ENCODE assay signal across 12 mouse cellular contexts in the genomic region with DNA sequence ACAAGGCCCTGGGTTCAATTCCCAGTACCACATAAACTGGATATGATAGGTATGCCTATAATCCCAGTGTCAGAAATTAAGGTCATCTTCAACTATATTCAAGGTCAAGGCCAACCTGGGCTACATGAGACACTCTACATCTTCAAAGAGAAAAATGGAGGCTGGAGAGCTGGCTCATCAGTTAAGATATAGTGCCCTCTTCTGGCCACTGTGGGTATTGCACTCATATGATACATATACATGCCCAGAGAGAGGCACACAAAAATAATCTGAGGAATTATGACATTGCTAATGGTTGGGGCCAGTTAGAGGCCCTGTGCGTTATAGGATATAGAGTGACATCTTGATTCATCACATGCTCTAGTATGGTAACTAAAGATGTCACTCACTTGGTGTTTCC.
A peak's percentile ranks its signal among the peaks of the same experiment; 100 is the strongest.
DNase-seq lines count a peak whose midpoint lies in the region; ATAC-seq and TF ChIP-seq lines count a peak whose summit lies in the region.
"Had no signal": no experiment of that assay in that cellular context is flagged by ENCODE, and none has a peak within 500 bp of the region (broad histone marks: within the 10 kb centered on the region; RNA-seq: fewer than 3 reads in every experiment).

No protein-coding gene starts in this region.

- TF ChIP-seq CTCF in layer of hippocampus, adult 2 months (conservative IDR thresholded peaks at IDR 0.05): peak; percentile 75
- peak; percentile 67 for TF ChIP-seq CTCF in liver, embryonic 14.5 days (IDR thresholded peaks at IDR 0.05; ENCODE audit: low read depth)

- no peak overlapping the region for H3K9ac ChIP-seq in ES-E14 (ENCODE audit: insufficient read depth, low read depth, low read length, poor library complexity, severe bottlenecking)
- H3K9ac ChIP-seq in liver, embryonic 14.5 days (replicated peaks): no peak overlapping the region
- H3K9ac ChIP-seq: kidney, embryonic 15.5 days; liver, embryonic 13.5 days had no signal

- no peak overlapping the region for H3K4me2 ChIP-seq in liver, embryonic 14.5 days (ENCODE audit: low read depth)
- H3K4me2 ChIP-seq: kidney, embryonic 15.5 days; liver, embryonic 13.5 days had no signal

- H3K27ac ChIP-seq in layer of hippocampus, adult 2 months: no peak overlapping the region
- H3K27ac ChIP-seq in ES-E14 (ENCODE audit: insufficient read depth, low read depth, low read length, poor library complexity, severe bottlenecking): no peak overlapping the region
- H3K27ac ChIP-seq in liver, embryonic 14.5 days: no peak overlapping the region
- H3K27ac ChIP-seq: hindbrain, embryonic 10.5 days; kidney, embryonic 15.5 days; liver, embryonic 13.5 days had no signal

- no peaks in the 10 kb centered on the region; the same call in 1 of the 2 replicates for H3K27me3 ChIP-seq in liver, embryonic 14.5 days (ENCODE audit: control insufficient read depth, insufficient read depth, low read length)

- no peak for TF ChIP-seq EP300 in liver, embryonic 14.5 days (IDR thresholded peaks at IDR 0.05; ENCODE audit: low read depth)

- H3K4me3 ChIP-seq in layer of hippocampus, adult 2 months: no peak overlapping the region
- no peak overlapping the region for H3K4me3 ChIP-seq in ES-E14 (ENCODE audit: insufficient read depth in 1 of 2, low read depth in 1 of 2, low read length in 2 of 2, poor library complexity in 1 of 2, severe bottlenecking in 1 of 2)
- no peak overlapping the region for H3K4me3 ChIP-seq in liver, embryonic 14.5 days (ENCODE audit: insufficient read depth in 1 of 2, low read depth in 2 of 2, low read length in 2 of 2)
- H3K4me3 ChIP-seq: embryonic facial prominence, embryonic 10.5 days; hindbrain, embryonic 10.5 days; kidney, embryonic 15.5 days; liver, embryonic 13.5 days had no signal

- no peak for ATAC-seq in liver, embryonic 14.5 days (ENCODE audit: insufficient read depth)

- 83% methylated on average over 1 of the region's 1 CpGs for WGBS in liver, embryonic 14.5 days (ENCODE audit: insufficient replicate concordance)

- H3K9me3 ChIP-seq in ES-E14 (ENCODE audit: control insufficient read depth, insufficient read depth, low read depth, low read length): no peaks in the 10 kb centered on the region
- H3K9me3 ChIP-seq in liver, embryonic 14.5 days (ENCODE audit: control insufficient read depth, low read length): peaks cover 5% of the 10 kb centered on the region
- H3K9me3 ChIP-seq: kidney, embryonic 15.5 days had no signal

- no peaks in the 10 kb centered on the region for H3K36me3 ChIP-seq in ES-E14 (ENCODE audit: control insufficient read depth, insufficient read depth, low read length, poor library complexity, severe bottlenecking)
- no peaks in the 10 kb centered on the region for H3K36me3 ChIP-seq in liver, embryonic 14.5 days (replicated peaks; ENCODE audit: control insufficient read depth, insufficient read depth, low read depth)
- H3K36me3 ChIP-seq: kidney, embryonic 15.5 days; liver, embryonic 13.5 days had no signal

- H3K4me1 ChIP-seq in ES-E14 (ENCODE audit: control insufficient read depth in 2 of 2, insufficient read depth in 2 of 2, low read length in 2 of 2, poor library complexity in 1 of 2): peaks cover under 1 to 6% of the 10 kb centered on the region in 2 experiments; a peak in 3 of 4 replicates
- no peaks in the 10 kb centered on the region for H3K4me1 ChIP-seq in liver, embryonic 14.5 days (replicated peaks; ENCODE audit: control insufficient read depth in 2 of 2, insufficient read depth in 2 of 2, low read length in 1 of 2)

- in situ Hi-C loops in ES-E14 (cut with MboI; ENCODE audit: low sequenced_read_pairs in 2 of 2, unreplicated experiment in 2 of 2): no loop called here

- DNase-seq in cerebellum, postnatal 10 days: peak; percentile 53 to 75
- no peak for DNase-seq in cerebellum, adult 11-12 months
- no peak for DNase-seq in layer of hippocampus, adult 2 months (ENCODE audit: low spot score in 2 of 2)
- no peak for DNase-seq in layer of hippocampus, postnatal 10 days (ENCODE audit: low spot score in 2 of 2)
- peak; percentile 46 for DNase-seq in ES-E14 (ENCODE audit: low read depth, low spot score)
- no peak for DNase-seq in liver, embryonic 14.5 days (ENCODE audit: low read depth in 3 of 3, low spot score in 3 of 3)
- DNase-seq in urinary bladder, postnatal 10 days (ENCODE audit: low spot score): no peak
- no peak for DNase-seq in adrenal gland, adult 18-20 months (ENCODE audit: low spot score in 2 of 2)
- DNase-seq: liver, embryonic 13.5 days had no signal

TF ChIP-seq in ES-E14, 5 proteins besides CTCF, POLR2A, EP300 and RAD21:
- TF ChIP-seq MAFK (IDR thresholded peaks at IDR 0.05; ENCODE audit: insufficient read depth, low read depth, low read length): no peak
- peak; percentile 43; the same call in 1 of the 2 replicates for TF ChIP-seq ZC3H11A (IDR thresholded peaks at IDR 0.05; ENCODE audit: borderline replicate concordance, low read depth, low read length)
- TF ChIP-seq HCFC1 (IDR thresholded peaks at IDR 0.05; ENCODE audit: borderline replicate concordance, insufficient read depth, low read length): no peak
- no peak for TF ChIP-seq ZNF384 (IDR thresholded peaks at IDR 0.05; ENCODE audit: low read depth, low read length)

Comparison
In these comparisons a context has a peak if more than half of its experiments do, and no peak if none do; other contexts are left out.
1. DNase-seq: peak in cerebellum, postnatal 10 days (2 of 2) and ES-E14 (single experiment); none in cerebellum, adult 11-12 months (single experiment), layer of hippocampus, adult 2 months (0 of 2), layer of hippocampus, postnatal 10 days (0 of 2), liver, embryonic 14.5 days (0 of 3), urinary bladder, postnatal 10 days (single experiment) and adrenal gland, adult 18-20 months (0 of 2).